Mouse (Mus musculus) left cerebral cortex, adult 9 months (tissue): ENCODE data around the gene Rhox3c.
"Not testable (repeated sequence)": the region's sequence is repeated elsewhere in the genome, so short reads cannot be mapped to it uniquely, and the experiment has no call there.

Experiments used
- DNase-seq, 2 experiments: peaks; one replicate each; pipeline ENCODE4 v3.0.0; 2022; ENCODE audit warnings: low spot score in 2 of 2

The Rhox3c gene

DNA sequence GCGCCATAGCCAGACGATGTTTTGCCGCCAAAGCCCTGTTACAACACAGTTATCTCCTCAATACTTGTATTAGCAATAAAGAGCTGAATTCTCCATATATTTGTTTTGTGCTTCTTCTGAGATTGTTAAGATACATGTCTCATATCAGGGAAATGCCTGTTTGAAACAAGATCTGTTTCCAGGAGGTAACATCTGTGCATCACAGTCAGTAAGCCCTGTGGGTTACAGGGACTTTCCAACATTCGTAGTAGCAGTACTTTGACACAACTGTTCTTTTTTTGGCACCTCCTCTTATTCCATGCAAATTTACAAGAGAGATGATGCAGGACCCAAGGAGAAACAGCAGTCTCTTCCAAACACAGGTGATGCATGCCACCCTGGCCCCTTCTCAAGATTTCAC lies at the start of gene Rhox3c:
Gene Rhox3c (plus strand): TSS at position 301 of the 400 bp plus-strand sequence.
- not testable (repeated sequence) for DNase-seq

DNA sequence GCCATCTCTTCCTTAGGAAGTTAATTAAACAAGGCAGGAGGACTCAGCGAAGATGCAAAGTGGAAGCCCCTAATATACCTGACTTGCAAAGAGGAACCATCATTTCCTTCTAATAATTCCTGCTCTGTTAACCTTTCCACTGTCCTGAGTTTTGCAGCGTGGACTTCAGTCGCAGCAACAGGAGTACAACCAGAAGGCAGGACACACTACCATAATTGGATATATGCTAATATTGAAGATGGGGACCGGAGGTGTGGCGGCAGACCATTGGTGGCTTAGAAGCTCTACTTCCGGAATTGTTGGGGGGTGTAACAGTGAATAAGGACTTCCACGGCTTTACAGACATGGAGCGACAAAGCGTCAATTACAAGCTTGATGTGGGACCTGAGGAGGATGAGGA lies 46.6 kb upstream of the Rhox3c start, which contains the start of gene Rhox2b:
Gene Rhox2b (plus strand): TSS at position 301 of the 400 bp plus-strand sequence.
- DNase-seq = not testable (repeated sequence)

DNA sequence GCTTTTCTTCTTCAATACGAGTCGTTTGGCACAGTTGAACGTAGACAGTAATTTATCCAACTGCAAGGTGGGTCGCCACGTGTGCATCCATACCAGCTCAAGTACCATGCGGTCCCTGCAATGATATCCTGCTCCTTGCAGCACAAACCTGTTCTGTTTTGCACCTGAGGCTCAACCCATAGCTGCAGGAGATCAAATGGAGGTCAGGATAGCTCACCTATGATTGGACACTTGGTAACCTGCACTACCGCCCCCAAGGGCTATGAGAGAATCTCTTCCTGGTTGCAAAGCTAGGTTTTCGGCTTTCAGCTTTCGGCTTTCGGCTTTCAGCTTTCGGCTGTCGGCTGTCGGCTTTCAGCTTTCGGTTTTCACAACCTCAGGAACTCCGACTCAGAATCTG lies 26.2 kb upstream of the Rhox3c start, which contains the start of gene Rhox4b:
Gene Rhox4b (plus strand): TSS at position 301 of the 400 bp plus-strand sequence.
- not testable (repeated sequence) for DNase-seq

DNA sequence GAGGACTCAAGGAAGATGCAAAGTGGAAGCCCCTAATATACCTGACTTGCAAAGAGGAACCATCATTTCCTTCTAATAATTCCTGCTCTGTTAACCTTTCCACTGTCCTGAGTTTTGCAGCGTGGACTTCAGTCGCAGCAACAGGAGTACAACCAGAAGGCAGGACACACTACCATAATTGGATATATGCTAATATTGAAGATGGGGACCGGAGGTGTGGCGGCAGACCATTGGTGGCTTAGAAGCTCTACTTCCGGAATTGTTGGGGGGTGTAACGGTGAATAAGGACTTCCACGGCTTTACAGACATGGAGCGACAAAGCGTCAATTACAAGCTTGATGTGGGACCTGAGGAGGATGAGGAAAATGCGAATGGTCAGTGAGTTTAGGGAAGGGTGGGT lies 5.0 kb upstream of the Rhox3c start, which contains the start of gene Rhox2c:
Gene Rhox2c (plus strand): TSS at position 301 of the 400 bp plus-strand sequence.
- not testable (repeated sequence) for DNase-seq

DNA sequence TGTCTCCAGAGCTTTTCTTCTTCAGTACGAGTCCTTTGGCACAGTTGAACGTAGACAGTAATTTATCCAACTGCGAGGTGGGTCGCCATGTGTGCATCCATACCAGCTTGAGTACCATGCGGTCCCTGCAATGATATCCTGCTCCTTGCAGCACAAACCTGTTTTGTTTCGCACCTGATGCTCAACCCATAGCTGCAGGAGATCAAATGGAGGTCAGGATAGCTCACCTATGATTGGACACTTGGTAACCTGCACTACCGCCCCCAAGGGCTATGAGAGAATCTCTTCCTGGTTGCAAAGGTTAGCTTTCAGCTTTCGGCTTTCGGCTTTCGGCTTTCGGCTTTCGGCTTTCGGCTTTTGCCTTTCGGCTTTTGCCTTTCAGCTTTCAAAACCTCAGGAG lies 21.7 kb downstream of the Rhox3c start, which contains the start of gene Rhox4c:
Gene Rhox4c (plus strand): TSS at position 301 of the 400 bp plus-strand sequence.
- DNase-seq = not testable (repeated sequence)

DNA sequence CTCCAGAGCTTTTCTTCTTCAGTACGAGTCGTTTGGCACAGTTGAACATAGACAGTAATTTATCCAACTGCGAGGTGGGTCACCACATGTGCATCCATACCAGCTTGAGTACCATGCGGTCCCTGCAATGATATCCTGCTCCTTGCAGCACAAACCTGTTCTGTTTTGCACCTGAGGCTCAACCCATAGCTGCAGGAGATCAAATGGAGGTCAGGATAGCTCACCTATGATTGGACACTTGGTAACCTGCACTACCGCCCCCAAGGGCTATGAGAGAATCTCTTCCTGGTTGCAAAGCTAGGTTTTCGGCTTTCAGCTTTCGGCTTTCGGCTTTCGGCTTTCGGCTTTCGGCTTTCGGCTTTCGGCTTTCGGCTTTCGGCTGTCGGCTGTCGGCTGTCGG lies 55.7 kb downstream of the Rhox3c start, which contains the start of gene Rhox4d:
Gene Rhox4d (plus strand): TSS at position 301 of the 400 bp plus-strand sequence.
- not testable (repeated sequence) for DNase-seq
